Mouse (Mus musculus) embryonic facial prominence, embryonic 15.5 days (tissue): ENCODE measurements at regions not wholly inside any gene's neighbourhood (a gene's known extent, or its start where the extent isn't known, plus 50 kb on each side); places are given as distances from the start of the nearest gene placed in this dataset.
"Not testable (repeated sequence)": the region's sequence is repeated elsewhere in the genome, so short reads cannot be mapped to it uniquely, and the experiment has no call there.

Experiments
- ATAC-seq: fragments of 200-750 bp; cut with Nextera tagmentation; 2 replicates; pipeline ENCODE4 v1.8.0; 2017; ENCODE audit warnings: low read depth, moderate TSS enrichment; ENCODE audit not compliant: insufficient number of reproducible peaks, low FRiP score, low TSS enrichment
- H3K27ac ChIP-seq: fragments of 300-500 bp; sonication (generic); replicated peaks from 2 replicates; pipeline ENCODE4 v1.5.1; 2015; ENCODE audit warnings: mild to moderate bottlenecking, inconsistent platforms
- H3K27me3 ChIP-seq: fragments of 300-500 bp; sonication (generic); 2 replicates; pipeline ENCODE4 v1.6.1; 2015; ENCODE audit warnings: inconsistent platforms
- H3K36me3 ChIP-seq: fragments of 300-500 bp; sonication (generic); 2 replicates; pipeline ENCODE4 v1.6.1; 2015; ENCODE audit warnings: mild to moderate bottlenecking, inconsistent platforms
- H3K4me1 ChIP-seq: fragments of 300-500 bp; sonication (generic); 2 replicates; pipeline ENCODE4 v1.6.1; 2015; ENCODE audit warnings: inconsistent platforms
- H3K4me2 ChIP-seq: fragments of 300-500 bp; sonication (generic); replicated peaks from 2 replicates; pipeline ENCODE4 v1.6.1; 2015; ENCODE audit warnings: mild to moderate bottlenecking, inconsistent platforms
- H3K4me3 ChIP-seq: fragments of 300-500 bp; sonication (generic); replicated peaks from 2 replicates; pipeline ENCODE4 v1.5.1; 2015; ENCODE audit warnings: mild to moderate bottlenecking, inconsistent platforms
- H3K9ac ChIP-seq: fragments of 300-500 bp; sonication (generic); 2 replicates; pipeline ENCODE4 v1.6.1; 2015; ENCODE audit warnings: inconsistent platforms
- H3K9me3 ChIP-seq: fragments of 300-500 bp; sonication (generic); replicated peaks from 2 replicates; pipeline ENCODE4 v1.6.1; 2016; ENCODE audit warnings: inconsistent platforms
- WGBS: fragments of 180-500 bp; shearing (Covaris S2); methylation state at CpG from one replicate; pipeline ENCODE4 v1.1.7; 2015; 5-methylcytosine and 5-hydroxymethylcytosine counted together

GRCm38 (mm10) chr13:97363765-97364164, 122.9 kb downstream of the Enc1 start:
- H3K9ac ChIP-seq = no peak overlapping the region
- 0 out of 2 replicates have a peak, but pooled peaks cover 3% of the 10 kb centered on the region for H3K27me3 ChIP-seq
- no peaks in the 10 kb centered on the region for H3K9me3 ChIP-seq
- no peak overlapping the region for H3K4me2 ChIP-seq
- WGBS = 60% methylated on average over 5 of the region's 5 CpGs
- H3K36me3 ChIP-seq = no peaks in the 10 kb centered on the region
- no peak overlapping the region for H3K27ac ChIP-seq
- ATAC-seq = no peak
- H3K4me3 ChIP-seq = no peak overlapping the region
- H3K4me1 ChIP-seq = peaks cover 15% of the 10 kb centered on the region

DNA sequence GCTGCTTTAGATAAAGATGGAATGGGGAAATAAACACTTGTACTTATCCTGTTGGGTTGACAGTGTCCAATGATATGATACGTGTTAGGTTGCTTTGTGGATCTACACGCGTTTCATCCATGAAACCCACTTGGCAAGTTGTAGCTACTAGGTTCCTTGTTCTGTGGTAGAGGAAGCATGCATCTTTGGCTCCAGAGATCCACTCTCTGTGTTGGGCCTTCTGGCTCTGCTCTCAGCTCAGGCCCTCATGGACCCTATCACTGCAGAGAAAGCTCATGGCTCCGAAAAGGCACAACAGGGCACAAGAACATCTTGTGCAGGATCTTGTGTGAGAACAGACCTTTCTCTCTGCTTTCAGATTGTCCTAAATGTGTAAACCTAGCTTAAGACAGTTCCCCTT, 122.3 kb downstream of the Enc1 start:
- ATAC-seq = no peak
- Histone ChIP-seq H3K4me3 (no peak overlapping the region), H3K9ac (no peak overlapping the region), H3K4me1 (peaks cover 15% of the 10 kb centered on the region), H3K4me2 (no peak overlapping the region), H3K27ac (no peak overlapping the region), H3K36me3 (no peaks in the 10 kb centered on the region), H3K9me3 (no peaks in the 10 kb centered on the region), H3K27me3 (0 out of 2 replicates have a peak, but pooled peaks cover 3% of the 10 kb centered on the region)
- WGBS = 87% methylated on average over 4 of the region's 4 CpGs

GRCm38 (mm10) chr13:97360551-97360950, 119.6 kb downstream of the Enc1 start:
- Histone ChIP-seq H3K27ac (no peak overlapping the region), H3K4me2 (no peak overlapping the region), H3K9me3 (no peaks in the 10 kb centered on the region), H3K4me3 (no peak overlapping the region), H3K4me1 (peaks cover 10% of the 10 kb centered on the region), H3K9ac (no peak overlapping the region), H3K36me3 (no peaks in the 10 kb centered on the region), H3K27me3 (0 out of 2 replicates have a peak, but pooled peaks cover 3% of the 10 kb centered on the region)
- 78% methylated on average over 9 of the region's 9 CpGs for WGBS
- ATAC-seq = no peak

GRCm38 (mm10) chr13:97358781-97359305, 117.9 kb downstream of the Enc1 start:
- no peak for ATAC-seq
- Histone ChIP-seq H3K4me1 (peaks cover 2% of the 10 kb centered on the region), H3K9me3 (no peaks in the 10 kb centered on the region), H3K4me2 (no peak overlapping the region), H3K36me3 (no peaks in the 10 kb centered on the region), H3K9ac (no peak overlapping the region), H3K27me3 (no peaks in the 10 kb centered on the region), H3K4me3 (no peak overlapping the region), H3K27ac (no peak overlapping the region)
- WGBS = 85% methylated on average over 8 of the region's 8 CpGs

DNA sequence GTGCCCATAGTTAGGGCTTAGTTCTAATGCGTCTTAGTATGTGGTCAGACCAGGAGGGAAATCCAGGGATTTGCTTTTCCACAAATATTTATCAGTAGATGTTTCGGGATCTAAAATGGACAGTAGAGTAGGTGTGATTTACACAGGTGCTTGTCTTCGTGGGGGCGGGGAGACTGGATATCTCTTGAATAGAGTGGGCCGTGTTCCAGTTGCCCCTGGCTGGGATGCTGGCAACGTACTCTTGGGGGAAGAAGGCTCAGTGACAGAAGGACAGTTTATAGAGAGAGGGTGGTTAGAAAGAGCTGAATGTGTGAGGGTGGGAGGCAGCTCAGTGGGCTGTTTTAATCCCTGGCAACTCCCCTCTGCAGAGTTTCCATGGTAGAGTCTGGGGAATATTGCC, 117.4 kb downstream of the Enc1 start:
- Histone ChIP-seq H3K36me3 (no peaks in the 10 kb centered on the region), H3K4me1 (no peaks in the 10 kb centered on the region), H3K27ac (no peak overlapping the region), H3K27me3 (no peaks in the 10 kb centered on the region), H3K9me3 (no peaks in the 10 kb centered on the region), H3K4me3 (no peak overlapping the region), H3K4me2 (no peak overlapping the region), H3K9ac (no peak overlapping the region)
- ATAC-seq = no peak
- 83% methylated on average over 6 of the region's 6 CpGs for WGBS

DNA sequence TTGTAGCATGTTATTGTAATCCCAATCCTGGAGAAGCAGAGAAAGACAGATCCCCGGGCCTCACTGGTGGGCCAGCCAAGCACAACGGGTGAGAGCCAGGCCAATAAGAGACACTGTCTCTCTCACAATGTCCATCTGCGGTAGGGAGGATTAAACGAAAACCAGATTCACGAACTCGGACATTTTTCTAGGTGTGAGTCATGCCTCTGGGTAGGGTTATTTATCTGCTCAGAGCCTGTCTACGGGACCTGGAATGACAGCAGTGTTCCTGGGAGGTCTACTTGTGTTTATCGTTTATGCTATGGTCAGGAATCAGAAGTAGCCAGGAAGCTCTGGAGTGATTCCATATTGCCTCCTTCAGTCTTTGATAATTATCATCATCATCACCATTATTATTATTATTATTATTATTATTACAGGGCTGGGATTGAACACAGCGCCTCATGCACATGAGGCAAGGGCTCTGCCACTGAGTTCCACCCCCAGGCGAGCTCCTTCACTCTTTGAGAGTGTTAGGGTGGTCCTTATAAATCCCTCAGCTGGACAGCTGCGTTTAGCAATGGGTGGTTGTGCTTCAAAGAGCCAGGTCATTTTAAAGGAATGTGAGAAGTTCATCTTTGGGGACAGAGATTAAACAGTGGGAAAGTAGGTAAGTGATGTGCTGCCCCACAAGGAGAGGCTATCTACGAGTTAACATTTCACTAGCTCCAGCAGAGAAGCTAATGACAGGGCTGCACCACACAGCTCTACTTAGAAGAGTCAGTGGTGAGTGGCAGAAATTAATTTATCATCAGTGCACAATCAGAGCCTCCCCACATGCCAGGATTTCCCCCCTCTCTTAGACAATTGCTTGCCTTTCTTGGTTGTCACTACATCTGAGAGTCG, 116.3 kb downstream of the Enc1 start:
- H3K9me3 ChIP-seq = no peaks in the 10 kb centered on the region
- no peaks in the 10 kb centered on the region for H3K36me3 ChIP-seq
- ATAC-seq = no peak
- no peak overlapping the region for H3K4me3 ChIP-seq
- H3K27me3 ChIP-seq = no peaks in the 10 kb centered on the region
- WGBS = 53% methylated on average over 13 of the region's 13 CpGs
- no peaks in the 10 kb centered on the region for H3K4me1 ChIP-seq
- H3K4me2 ChIP-seq = no peak overlapping the region
- H3K27ac ChIP-seq = no peak overlapping the region
- no peak overlapping the region for H3K9ac ChIP-seq

DNA sequence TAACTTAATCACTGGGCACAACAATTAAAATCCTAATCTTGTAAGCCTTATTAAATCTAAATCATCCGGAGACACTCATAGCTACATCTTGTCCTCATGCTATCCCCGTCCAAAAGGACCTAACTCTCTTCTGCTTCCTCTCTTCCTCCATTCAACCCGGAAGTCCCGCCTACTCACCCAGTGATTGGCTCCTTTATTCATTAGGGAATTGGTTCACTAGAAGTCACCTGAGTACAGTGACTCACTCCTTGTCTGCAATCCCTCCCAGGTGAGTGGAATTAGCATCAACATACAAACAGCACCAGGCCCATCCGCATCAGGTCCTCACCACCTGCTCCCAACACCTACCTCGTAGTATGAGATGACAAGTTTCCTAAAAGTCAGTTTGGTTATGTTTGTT, 114.5 kb downstream of the Enc1 start:
- H3K4me2 ChIP-seq, H3K27ac ChIP-seq, H3K9ac ChIP-seq, H3K9me3 ChIP-seq, H3K27me3 ChIP-seq, H3K36me3 ChIP-seq, ATAC-seq, H3K4me1 ChIP-seq, H3K4me3 ChIP-seq: not testable (repeated sequence)
- 91% methylated on average over 6 of the region's 6 CpGs for WGBS

DNA sequence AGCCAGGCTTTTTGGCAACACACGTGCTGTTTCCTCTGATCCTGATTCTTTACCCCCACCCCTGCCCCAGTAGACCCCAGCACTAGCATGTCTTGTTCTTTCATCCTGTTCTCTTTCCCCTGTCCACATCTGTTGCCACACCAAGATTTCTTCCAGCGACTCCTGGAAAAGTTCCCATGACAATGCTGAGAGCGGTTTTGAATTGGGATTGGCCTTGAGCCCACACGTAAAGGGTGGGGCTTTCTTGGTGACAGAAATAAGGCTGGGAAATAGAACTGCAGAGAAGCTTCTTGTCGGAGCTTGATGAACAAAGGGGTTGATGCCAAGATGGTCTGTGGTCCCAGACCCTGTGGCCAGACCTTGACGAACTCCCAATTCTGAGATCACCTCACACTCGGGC, 106.8 kb downstream of the Enc1 start:
- Histone ChIP-seq H3K4me1 (peaks cover 5% of the 10 kb centered on the region; the same call in 1 of the 2 replicates), H3K9ac (no peak overlapping the region), H3K36me3 (no peaks in the 10 kb centered on the region), H3K4me3 (no peak overlapping the region), H3K27ac (no peak overlapping the region), H3K9me3 (no peaks in the 10 kb centered on the region), H3K4me2 (no peak overlapping the region), H3K27me3 (no peaks in the 10 kb centered on the region)
- no peak for ATAC-seq
- WGBS = 64% methylated on average over 7 of the region's 7 CpGs

DNA sequence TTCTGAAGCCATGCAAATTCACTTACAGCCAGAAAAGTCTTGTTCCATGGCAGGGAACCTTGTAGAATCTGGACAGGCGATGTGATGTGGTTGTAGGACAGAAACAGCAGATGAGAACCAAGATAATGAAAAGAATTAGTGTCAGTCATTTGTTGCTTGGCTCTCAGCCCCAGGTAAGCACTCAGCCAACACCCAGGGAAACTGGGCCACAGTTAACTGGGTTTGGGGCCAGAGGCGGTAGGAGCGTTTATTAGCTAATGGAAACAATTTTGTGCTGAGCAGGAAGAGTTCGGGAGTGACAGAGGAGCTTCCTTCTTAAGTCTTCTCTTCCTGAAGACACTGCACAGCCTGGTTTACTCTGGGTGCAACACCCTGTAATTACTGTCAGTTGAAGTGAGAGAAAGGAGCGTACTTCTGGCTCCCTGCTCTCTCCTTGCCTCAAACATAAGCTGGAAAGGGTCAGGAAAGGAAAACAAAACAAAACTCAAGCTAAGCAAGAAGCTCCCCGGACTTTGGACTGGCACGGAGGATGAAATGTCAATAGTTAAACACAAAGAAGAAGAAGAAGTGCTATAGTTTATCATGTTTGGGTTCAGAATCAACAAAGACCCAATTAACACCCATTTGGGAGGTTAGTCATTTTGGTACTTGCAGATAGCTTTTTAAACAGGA, 100.4 kb downstream of the Enc1 start:
- no peak overlapping the region for H3K4me3 ChIP-seq
- no peaks in the 10 kb centered on the region for H3K27me3 ChIP-seq
- H3K36me3 ChIP-seq = no peaks in the 10 kb centered on the region
- no peaks in the 10 kb centered on the region for H3K9me3 ChIP-seq
- H3K4me1 ChIP-seq = peaks cover 12% of the 10 kb centered on the region
- no peak overlapping the region for H3K27ac ChIP-seq
- H3K9ac ChIP-seq = no peak overlapping the region
- 49% methylated on average over 7 of the region's 7 CpGs for WGBS
- H3K4me2 ChIP-seq = no peak overlapping the region
- no peak for ATAC-seq

- Histone ChIP-seq H3K9me3 (no peaks in the 10 kb centered on the region), H3K9ac (no peak overlapping the region), H3K4me1 (peaks cover 12% of the 10 kb centered on the region), H3K36me3 (no peaks in the 10 kb centered on the region), H3K4me2 (no peak overlapping the region), H3K27ac (no peak overlapping the region), H3K27me3 (peaks cover 4% of the 10 kb centered on the region; the same call in 1 of the 2 replicates), H3K4me3 (no peak overlapping the region)
- WGBS = 8% methylated on average over 3 of the region's 3 CpGs
- no peak for ATAC-seq
Measured at GRCm38 (mm10) chr13:97337954-97338353, 97.0 kb downstream of the Enc1 start.

GRCm38 (mm10) chr13:97337296-97337731, 96.4 kb downstream of the Enc1 start:
- Histone ChIP-seq H3K9me3 (no peaks in the 10 kb centered on the region), H3K27ac (0 out of 2 replicates have a peak overlapping the region, but pooled peaks have one; percentile 28), H3K4me2 (no peak overlapping the region), H3K27me3 (peaks cover 4% of the 10 kb centered on the region; the same call in 1 of the 2 replicates), H3K36me3 (no peaks in the 10 kb centered on the region), H3K4me1 (peaks cover 12% of the 10 kb centered on the region), H3K9ac (no peak overlapping the region), H3K4me3 (no peak overlapping the region)
- no peak for ATAC-seq
- WGBS = 38% methylated on average over 10 of the region's 10 CpGs
